Mouse (Mus musculus) C2C12 (cell line): ENCODE results near the gene AI837181.

ENCODE experiments used
- CTCF ChIP-seq: IDR thresholded peaks from one replicate; pipeline ENCODE4 v1.5.1; 2011; ENCODE audit not compliant: control insufficient read depth, insufficient read depth, insufficient read length
- FOSL1 ChIP-seq: IDR thresholded peaks from one replicate; pipeline ENCODE4 v1.8.0; 2011; ENCODE audit warnings: mild to moderate bottlenecking, low read length; ENCODE audit not compliant: poor library complexity, insufficient read depth, severe bottlenecking
- MAX ChIP-seq: IDR thresholded peaks from one replicate; pipeline ENCODE4 v1.6.1; 2011; ENCODE audit warnings: mild to moderate bottlenecking, control low read depth
- MYOG ChIP-seq: IDR thresholded peaks from one replicate; pipeline ENCODE4 v1.6.1; 2011; ENCODE audit not compliant: control insufficient read depth, insufficient read length; ENCODE audit errors: extremely low read depth
- USF1 ChIP-seq: IDR thresholded peaks from one replicate; pipeline ENCODE4 v1.6.1; 2011; ENCODE audit warnings: low read depth, mild to moderate bottlenecking, control low read depth, moderate library complexity

GRCm38 (mm10) chr19:5409068-5409467 is 15.9 kb upstream of the AI837181 start:
- TF ChIP-seq CTCF (no peak), USF1 (no peak), MAX (no peak), FOSL1 (no peak), MYOG (no peak)
